Mouse (Mus musculus) kidney, embryonic 14.5 days (tissue): ENCODE measurements around the gene Arel1. TPM values are rescaled to one million over a fixed set of nuclear protein-coding genes. Genes with fewer than 3 reads are reported as not detected.
A peak's percentile ranks its signal among the peaks of the same experiment; 100 is the strongest.

Experiments used
- ATAC-seq: fragments of 200-750 bp; cut with Nextera tagmentation; 2 replicates; pipeline ENCODE4 v1.8.0; 2017; ENCODE audit warnings: moderate number of reproducible peaks, mild to moderate bottlenecking, moderate TSS enrichment, moderate library complexity; ENCODE audit not compliant: low FRiP score, low TSS enrichment
- H3K27ac ChIP-seq: fragments of 300-500 bp; sonication (generic); 2 replicates; pipeline ENCODE4 v1.5.1; 2014; ENCODE audit warnings: low read depth, mild to moderate bottlenecking, low read length, moderate library complexity, mixed read lengths
- H3K27me3 ChIP-seq: fragments of 300-500 bp; sonication (generic); 2 replicates; pipeline ENCODE4 v1.6.1; 2014; ENCODE audit warnings: mild to moderate bottlenecking, low read length; ENCODE audit not compliant: control insufficient read depth, insufficient read depth
- H3K36me3 ChIP-seq: fragments of 300-500 bp; sonication (generic); 2 replicates; pipeline ENCODE4 v1.6.1; 2014; ENCODE audit warnings: low read length, mixed read lengths; ENCODE audit not compliant: control insufficient read depth, insufficient read depth
- H3K4me1 ChIP-seq: fragments of 300-500 bp; sonication (generic); 2 replicates; pipeline ENCODE4 v1.6.1; 2014; ENCODE audit warnings: low read length, mixed read lengths; ENCODE audit not compliant: control insufficient read depth, insufficient read depth
- H3K4me2 ChIP-seq: fragments of 300-500 bp; sonication (generic); replicated peaks from 2 replicates; pipeline ENCODE4 v1.6.1; 2014; ENCODE audit warnings: low read depth, mild to moderate bottlenecking, low read length
- H3K4me3 ChIP-seq: fragments of 300-500 bp; sonication (generic); 2 replicates; pipeline ENCODE4 v1.5.1; 2014; ENCODE audit warnings: mild to moderate bottlenecking, low read length
- H3K9ac ChIP-seq: fragments of 300-500 bp; sonication (generic); 2 replicates; pipeline ENCODE4 v1.6.1; 2014; ENCODE audit warnings: low read depth, mild to moderate bottlenecking, low read length, moderate library complexity
- H3K9me3 ChIP-seq: fragments of 300-500 bp; sonication (generic); 2 replicates; pipeline ENCODE4 v1.6.1; 2016; ENCODE audit warnings: low read length; ENCODE audit not compliant: control insufficient read depth
- WGBS: fragments of 180-500 bp; shearing (Covaris S2); extraction: QIAGEN DNeasy Blood & Tissue Kit; methylation state at CpG from one replicate; pipeline ENCODE4 v1.1.7; 2014; 5-methylcytosine and 5-hydroxymethylcytosine counted together
- polyA plus RNA-seq: library from polyadenylated mRNA; unstranded; fragments of >200 nt; fragmentation: Nextera tagmentation; extraction: Ambion mirVana; gene quantifications from 2 replicates; pipeline ENCODE4 v1.2.1, GENCODE M21; 2014

Arel1 gene
- polyA plus RNA-seq, 1 experiment from 2014 or later, result 15.7 TPM

- WGBS, result 61% methylated on average over 11 of the region's 11 CpGs
- Histone ChIP-seq H3K4me1 (peaks cover 11% of the 10 kb centered on the region; the same call in 1 of the 2 replicates), H3K27me3 (peaks cover 23% of the 10 kb centered on the region), H3K9ac (no peak overlapping the region), H3K27ac (no peak overlapping the region), H3K9me3 (no peaks in the 10 kb centered on the region), H3K4me3 (no peak overlapping the region), H3K36me3 (no peaks in the 10 kb centered on the region), H3K4me2 (no peak overlapping the region)
- no peak for ATAC-seq
These were observed 90.6 kb downstream of the Arel1 start for GRCm38 (mm10) chr12:84880091-84880490.

- ATAC-seq, result peak; percentile 83
- Histone ChIP-seq H3K4me3 (peak within 1 kb of the TSS; percentile 38), H3K27me3 (peaks cover 38% of the 10 kb centered on the region), H3K4me2 (peak within 1 kb of the TSS; percentile 41), H3K36me3 (no peaks in the 10 kb centered on the region), H3K27ac (no peak within 1 kb of the TSS), H3K9me3 (no peaks in the 10 kb centered on the region), H3K9ac (peak within 1 kb of the TSS; percentile 23; the same call in 1 of the 2 replicates), H3K4me1 (peaks cover 11% of the 10 kb centered on the region; the same call in 1 of the 2 replicates)
- whole genome bisulfite sequencing, result 4% methylated on average over 34 of the region's 34 CpGs
These were observed 94.1 kb downstream of the Arel1 start, which contains the start of gene Ltbp2 for GRCm38 (mm10) chr12:84876481-84877121. TSS of gene Ltbp2 (minus strand) at chr12:84876532.

GRCm38 (mm10) chr12:84875761-84876480 lies 94.8 kb downstream of the Arel1 start:
- ATAC-seq, result peak; percentile 45; the same call in 1 of the 2 replicates
- Histone ChIP-seq H3K27ac (no peak overlapping the region), H3K36me3 (no peaks in the 10 kb centered on the region), H3K4me2 (peak overlapping the region; percentile 41), H3K27me3 (peaks cover 38% of the 10 kb centered on the region), H3K9ac (peak overlapping the region; percentile 23; the same call in 1 of the 2 replicates), H3K4me3 (peak overlapping the region; percentile 38), H3K9me3 (no peaks in the 10 kb centered on the region), H3K4me1 (peaks cover 11% of the 10 kb centered on the region; the same call in 1 of the 2 replicates)
- WGBS, result 2% methylated on average over 55 of the region's 59 CpGs

GRCm38 (mm10) chr12:84873434-84873833 lies 97.3 kb downstream of the Arel1 start:
- 3% methylated on average over 3 of the region's 3 CpGs for WGBS
- no peaks in the 10 kb centered on the region for H3K36me3 ChIP-seq
- no peak overlapping the region for H3K9ac ChIP-seq
- H3K9me3 ChIP-seq, result no peaks in the 10 kb centered on the region
- no peak overlapping the region for H3K27ac ChIP-seq
- H3K4me1 ChIP-seq, result peaks cover 11% of the 10 kb centered on the region; the same call in 1 of the 2 replicates
- no peak overlapping the region for H3K4me2 ChIP-seq
- H3K27me3 ChIP-seq, result peaks cover 38% of the 10 kb centered on the region
- no peak for ATAC-seq
- no peak overlapping the region for H3K4me3 ChIP-seq

- Histone ChIP-seq H3K4me3 (no peak overlapping the region), H3K27ac (no peak overlapping the region), H3K27me3 (peaks cover 37% of the 10 kb centered on the region), H3K9me3 (no peaks in the 10 kb centered on the region), H3K36me3 (no peaks in the 10 kb centered on the region), H3K4me2 (no peak overlapping the region), H3K4me1 (peaks cover 11% of the 10 kb centered on the region; the same call in 1 of the 2 replicates), H3K9ac (no peak overlapping the region)
- ATAC-seq, result no peak
- 73% methylated on average over 2 of the region's 2 CpGs for WGBS
These were observed 98.4 kb downstream of the Arel1 start for GRCm38 (mm10) chr12:84872310-84872709.

Other genes with a start within 250 kb of the Arel1 start
- gene Npc2, start 197.7 kb downstream of the Arel1 start, polyA plus RNA-seq, result 50.2 and 59.0 TPM in 2 replicates
- 138 and 170 TPM in 2 replicates for gene Isca2, start 197.6 kb downstream of the Arel1 start, polyA plus RNA-seq
- gene Ltbp2, start 94.4 kb downstream of the Arel1 start, polyA plus RNA-seq, result 0.08 TPM in 1 of 2 replicates, not detected in the other
- gene Fcf1, start within 50 bp of the Arel1 start, polyA plus RNA-seq, result 153 and 212 TPM in 2 replicates
- gene Ylpm1, start 25.4 kb upstream of the Arel1 start, polyA plus RNA-seq, result 44.1 and 47.0 TPM in 2 replicates
- 2.9 and 3.3 TPM in 2 replicates for gene Prox2, start 139.9 kb upstream of the Arel1 start, polyA plus RNA-seq
- 68.1 and 119 TPM in 2 replicates for gene Dlst, start 139.9 kb upstream of the Arel1 start, polyA plus RNA-seq
- 0.61 and 1.0 TPM in 2 replicates for gene Rps6kl1, start 180.4 kb upstream of the Arel1 start, polyA plus RNA-seq
- 16.3 and 21.9 TPM in 2 replicates for gene Pgf, start 206.9 kb upstream of the Arel1 start, polyA plus RNA-seq
- 95.7 and 105 TPM in 2 replicates for gene Eif2b2, start 248.6 kb upstream of the Arel1 start, polyA plus RNA-seq